ENCODE assay signal across 17 mouse cellular contexts in genomic region chrX:71532635-71533034, GRCm38 (mm10). TPM values are rescaled to one million over a fixed set of nuclear protein-coding genes. Genes with fewer than 3 reads are reported as not detected.
DNase-seq lines count a peak whose midpoint lies in the region; ATAC-seq and TF ChIP-seq lines count a peak whose summit lies in the region.
"Had no signal": no experiment of that assay in that cellular context is flagged by ENCODE, and none has a peak within 500 bp of the region (broad histone marks: within the 10 kb centered on the region; RNA-seq: fewer than 3 reads in every experiment).

No protein-coding gene starts in this region.

- no peak for DNase-seq in kidney, postnatal 0 days (ENCODE audit: low spot score)
- DNase-seq in kidney, postnatal 14 days: no peak
- DNase-seq in thymus, postnatal 14 days: peak; percentile 8
- no peak for DNase-seq in thymus, postnatal 0 days (ENCODE audit: low spot score)
- peak; percentile 18 for DNase-seq in ZHBTc4 (ENCODE audit: low read depth, low spot score)
- no peak for DNase-seq in right cerebral cortex, postnatal 4 days
- DNase-seq: cerebellum, adult 8-10 months; embryo, embryonic 11 days; gastrocnemius, adult 2 months; heart, adult 2 months; heart, postnatal 14 days had no signal

- WGBS in kidney, postnatal 0 days: 79% methylated on average over 3 of the region's 3 CpGs

- H3K36me3 ChIP-seq in kidney, postnatal 0 days (ENCODE audit: insufficient read depth, low read length): no peaks in the 10 kb centered on the region
- H3K36me3 ChIP-seq: forebrain, embryonic 15.5 days; limb, embryonic 15.5 days had no signal

- H3K27ac ChIP-seq in kidney, postnatal 0 days: no peak overlapping the region
- H3K27ac ChIP-seq: forebrain, embryonic 15.5 days; gastrocnemius, adult 2 months; heart, adult 2 months; limb, embryonic 15.5 days; macrophage had no signal

- H3K4me2 ChIP-seq in kidney, postnatal 0 days (ENCODE audit: low read length): no peak overlapping the region
- H3K4me2 ChIP-seq: forebrain, embryonic 15.5 days; limb, embryonic 15.5 days had no signal

- H3K4me3 ChIP-seq in kidney, postnatal 0 days (replicated peaks; ENCODE audit: low read depth, low read length): no peak overlapping the region
- H3K4me3 ChIP-seq: forebrain, embryonic 15.5 days; gastrocnemius, adult 2 months; heart, adult 2 months; limb, embryonic 15.5 days had no signal

- no peaks in the 10 kb centered on the region for H3K9me3 ChIP-seq in kidney, postnatal 0 days (replicated peaks; ENCODE audit: low read length)
- H3K9me3 ChIP-seq: forebrain, embryonic 15.5 days; limb, embryonic 15.5 days had no signal

- no peaks in the 10 kb centered on the region for H3K27me3 ChIP-seq in kidney, postnatal 0 days (ENCODE audit: insufficient read depth, low read length)
- H3K27me3 ChIP-seq: forebrain, embryonic 15.5 days; limb, embryonic 15.5 days had no signal

- peak; percentile 23; the same call in 1 of the 2 replicates for TF ChIP-seq CTCF in kidney, postnatal 0 days (IDR thresholded peaks at IDR 0.05; ENCODE audit: low read depth)

- no peak for ATAC-seq in kidney, postnatal 0 days (replicated peaks; ENCODE audit: low FRiP score, low read depth)
- ATAC-seq in frontal cortex, adult (ENCODE audit: low TSS enrichment): no peak
- ATAC-seq: forebrain, embryonic 15.5 days; hindbrain, embryonic 16.5 days; midbrain, embryonic 16.5 days had no signal

- H3K4me1 ChIP-seq in kidney, postnatal 0 days (replicated peaks; ENCODE audit: insufficient read depth, low read length): no peaks in the 10 kb centered on the region

- H3K9ac ChIP-seq in kidney, postnatal 0 days (ENCODE audit: low read depth, low read length): no peak overlapping the region
- H3K9ac ChIP-seq: forebrain, embryonic 15.5 days; limb, embryonic 15.5 days had no signal

RNA-seq across cellular contexts. Expression of gene Hmgb3, which starts 23.1 kb away (rescaled TPM):
- polyA plus RNA-seq in kidney, postnatal 0 days (2015; fragmentation: Nextera tagmentation; extraction: Ambion mirVana): 171 and 199 TPM in 2 replicates
- 106 and 141 TPM in 2 replicates for polyA plus RNA-seq in thymus, postnatal 0 days (2015; fragmentation: Nextera tagmentation; extraction: Ambion mirVana)

RNA-seq across cellular contexts. Expression of gene Cd99l2, which starts 40.0 kb away (rescaled TPM):
- 22.2 and 24.7 TPM in 2 replicates for polyA plus RNA-seq in kidney, postnatal 0 days (2015; fragmentation: Nextera tagmentation; extraction: Ambion mirVana)
- 10.7 and 11.2 TPM in 2 replicates for polyA plus RNA-seq in thymus, postnatal 0 days (2015; fragmentation: Nextera tagmentation; extraction: Ambion mirVana)

Comparison
In these comparisons a context has a peak if more than half of its experiments do, and no peak if none do; other contexts are left out.
1. DNase-seq: peak in thymus, postnatal 14 days (single experiment) and ZHBTc4 (single experiment); none in kidney, postnatal 0 days (single experiment), kidney, postnatal 14 days (single experiment), thymus, postnatal 0 days (single experiment) and right cerebral cortex, postnatal 4 days (single experiment).